Mouse (Mus musculus) midbrain, embryonic 10.5 days (tissue): ENCODE results near the gene Morn1. TPM values are rescaled to one million over a fixed set of nuclear protein-coding genes. Genes with fewer than 3 reads are reported as not detected.

Source experiments
- DNase-seq: peaks from one replicate; pipeline ENCODE4 v3.0.0-alpha.2; 2017; ENCODE audit warnings: low spot score
- H3K27ac ChIP-seq: fragments of 300-500 bp; sonication (generic); replicated peaks from 2 replicates; pipeline ENCODE4 v1.5.1; 2016; ENCODE audit warnings: mild to moderate bottlenecking
- H3K27me3 ChIP-seq: fragments of 300-500 bp; sonication (generic); 2 replicates; pipeline ENCODE4 v1.6.1; 2016; ENCODE audit warnings: low read depth, mild to moderate bottlenecking; ENCODE audit not compliant: poor library complexity, severe bottlenecking
- H3K36me3 ChIP-seq: fragments of 300-500 bp; sonication (generic); 2 replicates; pipeline ENCODE4 v1.6.1; 2016; ENCODE audit warnings: mild to moderate bottlenecking, moderate library complexity
- H3K4me1 ChIP-seq: fragments of 300-500 bp; sonication (generic); 2 replicates; pipeline ENCODE4 v1.6.1; 2016
- H3K4me3 ChIP-seq: fragments of 300-500 bp; sonication (generic); 2 replicates; pipeline ENCODE4 v1.5.1; 2016; ENCODE audit warnings: mild to moderate bottlenecking, moderate library complexity
- H3K9me3 ChIP-seq: fragments of 300-500 bp; sonication (generic); replicated peaks from 2 replicates; pipeline ENCODE4 v1.6.1; 2016; ENCODE audit warnings: mild to moderate bottlenecking
- WGBS: fragments of 180-500 bp; shearing (Covaris S2); methylation state at CpG from one replicate; pipeline ENCODE4 v1.1.7; 2016; 5-methylcytosine and 5-hydroxymethylcytosine counted together
- polyA plus RNA-seq: library from polyadenylated mRNA; unstranded; fragments of >200 nt; fragmentation: Nextera tagmentation; extraction: Ambion mirVana; gene quantifications from 2 replicates; pipeline ENCODE4 v1.2.1, GENCODE M21; 2016

The Morn1 gene
- polyA plus RNA-seq, 1 experiment from 2014 or later = 5.1 TPM

GRCm38 (mm10) chr4:155150276-155151113, 64.1 kb downstream of the Morn1 start:
- WGBS = 6% methylated on average over 73 of the region's 73 CpGs
- peak; percentile 77 for DNase-seq
- Histone ChIP-seq H3K27ac (peak overlapping the region; percentile 86), H3K9me3 (no peaks in the 10 kb centered on the region), H3K4me1 (peaks cover 47% of the 10 kb centered on the region), H3K4me3 (peak overlapping the region; percentile 63), H3K36me3 (peaks cover 28% of the 10 kb centered on the region), H3K27me3 (peaks cover 31% of the 10 kb centered on the region)

- Histone ChIP-seq H3K4me1 (peaks cover 39% of the 10 kb centered on the region), H3K36me3 (peaks cover 36% of the 10 kb centered on the region), H3K9me3 (no peaks in the 10 kb centered on the region), H3K4me3 (peak overlapping the region; percentile 63), H3K27me3 (peaks cover 31% of the 10 kb centered on the region), H3K27ac (peak overlapping the region; percentile 86)
- WGBS = 53% methylated on average over 12 of the region's 12 CpGs
- no peak for DNase-seq
Observed at GRCm38 (mm10) chr4:155151221-155151788, 64.9 kb downstream of the Morn1 start.

- DNase-seq = no peak
- H3K9me3 ChIP-seq = no peaks in the 10 kb centered on the region
- H3K27ac ChIP-seq = 0 out of 2 replicates have a peak overlapping the region, but pooled peaks have one; percentile 86
- H3K4me1 ChIP-seq = peaks cover 37% of the 10 kb centered on the region
- WGBS = 75% methylated on average over 4 of the region's 4 CpGs
- peaks cover 31% of the 10 kb centered on the region for H3K27me3 ChIP-seq
- H3K4me3 ChIP-seq = no peak overlapping the region
- H3K36me3 ChIP-seq = peaks cover 42% of the 10 kb centered on the region
Observed at GRCm38 (mm10) chr4:155151845-155152244, 65.5 kb downstream of the Morn1 start.

- H3K36me3 ChIP-seq = peaks cover 48% of the 10 kb centered on the region
- 92% methylated on average over 6 of the region's 6 CpGs for WGBS
Observed at GRCm38 (mm10) chr4:155152476-155152875, 66.1 kb downstream of the Morn1 start.

GRCm38 (mm10) chr4:155153389-155154072, 67.2 kb downstream of the Morn1 start:
- WGBS = 78% methylated on average over 3 of the region's 3 CpGs
- Histone ChIP-seq H3K4me1 (peaks cover 37% of the 10 kb centered on the region), H3K36me3 (peaks cover 59% of the 10 kb centered on the region), H3K9me3 (no peaks in the 10 kb centered on the region), H3K27me3 (peaks cover 31% of the 10 kb centered on the region), H3K4me3 (no peak overlapping the region), H3K27ac (no peak overlapping the region)
- DNase-seq = no peak

More at GRCm38 (mm10) chr4:155152476-155152875, 66.1 kb downstream of the Morn1 start:
- Histone ChIP-seq H3K9me3 (no peaks in the 10 kb centered on the region), H3K4me1 (peaks cover 37% of the 10 kb centered on the region), H3K27me3 (peaks cover 31% of the 10 kb centered on the region), H3K27ac (no peak overlapping the region), H3K4me3 (no peak overlapping the region)
- no peak for DNase-seq

GRCm38 (mm10) chr4:155154986-155155385, 68.6 kb downstream of the Morn1 start:
- Histone ChIP-seq H3K36me3 (peaks cover 73% of the 10 kb centered on the region), H3K4me3 (no peak overlapping the region), H3K4me1 (peaks cover 33% of the 10 kb centered on the region), H3K27ac (no peak overlapping the region), H3K27me3 (peaks cover 23% of the 10 kb centered on the region), H3K9me3 (no peaks in the 10 kb centered on the region)
- WGBS = 76% methylated on average over 11 of the region's 11 CpGs
- no peak for DNase-seq

- H3K27ac ChIP-seq = no peak overlapping the region
- DNase-seq = no peak
- 95% methylated on average over 17 of the region's 17 CpGs for WGBS
- H3K4me1 ChIP-seq = peaks cover 30% of the 10 kb centered on the region
- no peak overlapping the region for H3K4me3 ChIP-seq
- no peaks in the 10 kb centered on the region for H3K9me3 ChIP-seq
- H3K36me3 ChIP-seq = peaks cover 81% of the 10 kb centered on the region
- peaks cover 13% of the 10 kb centered on the region for H3K27me3 ChIP-seq
Observed at GRCm38 (mm10) chr4:155156734-155157133, 70.4 kb downstream of the Morn1 start.

- H3K9me3 ChIP-seq = no peaks in the 10 kb centered on the region
- no peaks in the 10 kb centered on the region for H3K27me3 ChIP-seq
- H3K4me3 ChIP-seq = no peak overlapping the region
- no peak for DNase-seq
- H3K4me1 ChIP-seq = peaks cover 37% of the 10 kb centered on the region
- WGBS = 93% methylated on average over 27 of the region's 27 CpGs
- 0 out of 2 replicates have a peak overlapping the region, but pooled peaks have one; percentile 6 for H3K27ac ChIP-seq
- peaks cover 72% of the 10 kb centered on the region for H3K36me3 ChIP-seq
Observed at GRCm38 (mm10) chr4:155157871-155158542, 71.6 kb downstream of the Morn1 start.

- no peak overlapping the region for H3K4me3 ChIP-seq
- no peaks in the 10 kb centered on the region for H3K27me3 ChIP-seq
- no peak for DNase-seq
- H3K9me3 ChIP-seq = no peaks in the 10 kb centered on the region
- 82% methylated on average over 8 of the region's 8 CpGs for WGBS
- peaks cover 42% of the 10 kb centered on the region for H3K4me1 ChIP-seq
- no peak overlapping the region; the same call in 1 of the 2 replicates for H3K27ac ChIP-seq
- peaks cover 69% of the 10 kb centered on the region for H3K36me3 ChIP-seq
Observed at GRCm38 (mm10) chr4:155158543-155158917, 72.2 kb downstream of the Morn1 start.

GRCm38 (mm10) chr4:155162433-155163319, 76.3 kb downstream of the Morn1 start:
- no peak for DNase-seq
- peaks cover 47% of the 10 kb centered on the region for H3K36me3 ChIP-seq
- no peaks in the 10 kb centered on the region for H3K9me3 ChIP-seq
- peaks cover 57% of the 10 kb centered on the region for H3K4me1 ChIP-seq
- WGBS = 79% methylated on average over 7 of the region's 7 CpGs
- no peaks in the 10 kb centered on the region for H3K27me3 ChIP-seq
- H3K4me3 ChIP-seq = no peak overlapping the region
- peak overlapping the region; percentile 63 for H3K27ac ChIP-seq

GRCm38 (mm10) chr4:155163320-155163651, 76.9 kb downstream of the Morn1 start:
- Histone ChIP-seq H3K4me1 (peaks cover 63% of the 10 kb centered on the region), H3K27ac (peak overlapping the region; percentile 63), H3K36me3 (peaks cover 41% of the 10 kb centered on the region), H3K4me3 (no peak overlapping the region), H3K27me3 (no peaks in the 10 kb centered on the region), H3K9me3 (no peaks in the 10 kb centered on the region)
- no peak for DNase-seq
- WGBS = 66% methylated on average over 4 of the region's 4 CpGs

GRCm38 (mm10) chr4:155163685-155164084, 77.3 kb downstream of the Morn1 start:
- Histone ChIP-seq H3K27ac (peak overlapping the region; percentile 63), H3K4me3 (no peak overlapping the region), H3K36me3 (peaks cover 37% of the 10 kb centered on the region), H3K9me3 (no peaks in the 10 kb centered on the region), H3K4me1 (peaks cover 62% of the 10 kb centered on the region), H3K27me3 (no peaks in the 10 kb centered on the region)
- DNase-seq = no peak
- WGBS = 60% methylated on average over 8 of the region's 8 CpGs
